Mouse (Mus musculus) right cerebral cortex, adult 2 months (tissue): Measurements from ENCODE around the gene Mthfr.

Source experiments
- DNase-seq, 2 experiments: peaks; one replicate each; pipeline ENCODE4 v3.0.0; 2021 to 2022; ENCODE audit warnings: low spot score in 2 of 2

The Mthfr gene

DNA sequence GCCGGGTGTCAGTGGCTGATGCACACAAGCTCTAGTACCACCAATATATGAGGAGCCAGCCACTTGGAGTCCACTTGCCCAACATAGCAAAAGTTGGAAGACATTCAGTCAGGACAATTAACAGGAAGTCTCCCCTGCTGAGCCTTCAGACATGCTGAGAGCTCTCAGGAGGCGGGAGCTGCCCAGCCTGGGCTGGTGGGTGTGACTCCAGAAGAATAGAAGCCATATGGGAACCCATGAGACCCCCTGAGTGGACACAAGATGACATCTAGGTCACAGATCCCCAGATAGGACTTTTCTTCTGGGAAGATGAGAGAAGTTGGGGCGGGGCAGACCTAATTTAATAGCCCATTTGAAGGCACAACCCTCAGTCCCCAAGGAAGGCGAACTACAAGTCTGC is 50.3 kb downstream of the Mthfr start:
- no peak for DNase-seq

DNA sequence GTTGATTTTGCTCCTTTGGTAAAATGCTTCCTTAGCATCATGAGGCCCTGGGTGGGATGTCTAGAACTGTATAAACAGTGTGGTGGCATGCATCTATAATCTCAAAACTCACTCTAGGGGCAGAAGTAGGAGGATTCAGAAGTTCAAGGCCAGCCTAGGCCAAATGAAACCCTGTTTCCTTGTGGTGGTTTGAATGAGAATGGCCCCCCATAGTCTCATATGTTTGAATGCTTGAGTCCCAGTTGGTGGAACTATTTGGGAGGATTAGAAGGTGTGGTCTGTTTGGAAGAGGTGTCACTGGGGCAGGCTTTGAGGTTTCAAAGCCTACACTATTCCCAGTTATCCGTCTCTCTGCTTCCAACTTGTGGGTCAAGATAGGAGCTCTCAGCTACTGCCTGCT is 52.3 kb downstream of the Mthfr start:
- DNase-seq = no peak

DNA sequence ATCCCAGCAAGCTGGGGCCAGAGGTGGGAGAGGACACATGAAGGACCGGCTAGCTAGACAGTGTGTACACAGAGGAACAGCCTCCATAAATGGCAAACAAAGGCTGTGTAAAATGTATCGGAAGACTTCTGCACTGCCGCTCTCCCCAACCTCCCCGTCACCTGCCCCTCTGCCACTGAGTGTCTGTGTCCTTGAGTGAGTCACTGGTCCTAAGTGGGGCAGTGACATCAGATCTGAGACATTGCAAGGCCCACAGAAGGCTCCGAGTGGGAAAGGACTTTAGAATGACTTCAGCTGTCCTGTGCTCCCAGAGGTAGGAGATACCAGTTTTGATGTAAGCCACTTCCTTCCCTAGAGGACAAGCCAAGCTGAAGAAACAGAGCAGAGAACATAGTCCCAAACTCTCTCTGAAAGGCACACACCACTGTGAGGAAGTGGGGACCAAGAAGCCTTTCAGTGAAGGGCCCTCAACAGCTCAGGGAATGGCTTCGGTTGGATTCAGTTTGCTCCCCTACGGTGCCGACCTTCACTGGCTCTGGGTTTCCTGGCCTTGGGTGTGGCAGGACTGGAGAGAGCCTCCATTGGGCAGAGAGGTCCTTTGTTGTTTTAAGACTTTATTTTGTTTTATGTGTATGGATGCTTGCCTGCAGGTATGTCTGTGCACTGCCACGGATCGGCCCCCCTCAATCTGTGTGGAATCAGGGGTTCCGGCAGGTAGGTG is 53.8 kb downstream of the Mthfr start:
- DNase-seq = no peak

DNA sequence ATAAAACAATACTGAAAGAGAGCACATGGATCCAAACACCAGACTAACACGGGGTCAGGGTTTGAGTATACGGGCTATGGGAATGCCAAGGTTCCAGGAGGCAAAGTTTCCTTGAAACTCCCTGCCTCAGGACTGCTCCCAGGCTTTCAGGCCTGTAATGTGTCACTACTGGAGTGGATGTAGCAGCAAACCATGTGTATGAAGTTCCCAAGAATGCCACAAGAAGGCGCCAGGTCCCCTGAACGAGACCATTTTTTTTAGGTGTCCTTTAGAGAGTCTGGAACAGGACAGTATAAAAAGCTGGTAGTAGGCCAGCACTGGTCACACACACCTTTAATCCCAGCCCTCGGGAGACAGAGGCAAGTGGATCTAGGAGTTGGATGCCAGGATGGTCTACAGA is 55.3 kb downstream of the Mthfr start:
- no peak for DNase-seq

DNA sequence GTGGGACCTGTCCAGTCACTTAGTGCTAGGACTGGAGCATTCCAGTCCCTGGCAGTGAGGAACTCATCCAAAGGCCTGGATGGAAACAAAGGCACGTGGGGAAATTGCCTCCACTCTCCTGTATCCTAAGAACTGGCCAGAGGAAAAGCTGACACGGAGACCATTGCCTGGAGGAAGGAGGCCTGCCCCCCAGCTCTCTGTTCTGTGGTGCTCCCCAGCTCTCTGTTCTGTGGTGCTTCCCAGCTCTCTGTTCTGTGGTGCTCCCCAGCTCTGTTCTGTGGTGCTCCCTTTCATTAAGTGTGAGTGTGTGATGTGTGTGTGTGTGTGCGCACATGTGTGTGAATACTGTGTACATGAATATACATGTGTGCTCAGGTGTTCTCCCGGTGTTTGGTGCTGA is 56.2 kb downstream of the Mthfr start:
- DNase-seq = no peak

DNA sequence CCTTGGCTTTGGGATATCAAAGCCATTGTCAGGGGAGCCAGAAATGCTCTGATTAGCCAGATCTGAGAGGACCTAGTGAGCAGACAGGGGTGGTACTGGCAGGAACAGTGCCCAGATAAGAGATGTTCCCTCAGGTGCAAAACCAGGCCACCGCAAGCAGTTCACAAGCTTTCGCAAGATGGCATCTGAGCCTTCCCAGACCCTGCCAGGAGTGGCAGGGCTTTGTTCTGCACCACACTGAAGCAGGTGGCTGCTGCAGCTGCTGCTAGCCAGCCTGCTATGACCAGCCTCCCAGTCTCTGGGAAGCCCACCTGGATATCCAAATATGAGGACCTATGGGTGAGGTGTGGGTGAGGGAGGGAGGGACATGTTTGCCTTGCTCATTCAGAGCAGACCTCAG is 59.1 kb downstream of the Mthfr start:
- no peak for DNase-seq

DNA sequence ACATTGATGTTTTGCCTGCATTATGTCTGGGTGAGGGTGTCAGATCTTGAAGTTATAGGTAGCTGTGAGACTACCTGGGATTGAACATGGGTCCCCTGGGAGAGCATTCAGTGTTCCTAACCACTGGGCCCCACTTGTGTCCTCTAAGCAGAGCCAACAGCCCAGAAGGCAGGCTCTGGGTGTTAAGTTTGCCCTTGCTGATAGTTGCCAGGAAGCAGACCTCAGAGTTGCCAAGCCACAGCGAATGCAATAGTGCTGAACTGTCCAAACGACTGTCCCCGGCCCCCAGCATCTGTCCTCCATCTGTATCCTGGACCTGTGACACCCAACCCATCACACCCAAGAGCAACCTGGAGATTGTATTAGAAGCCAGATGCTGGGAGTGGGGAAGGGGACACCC is 59.8 kb downstream of the Mthfr start:
- no peak for DNase-seq

DNA sequence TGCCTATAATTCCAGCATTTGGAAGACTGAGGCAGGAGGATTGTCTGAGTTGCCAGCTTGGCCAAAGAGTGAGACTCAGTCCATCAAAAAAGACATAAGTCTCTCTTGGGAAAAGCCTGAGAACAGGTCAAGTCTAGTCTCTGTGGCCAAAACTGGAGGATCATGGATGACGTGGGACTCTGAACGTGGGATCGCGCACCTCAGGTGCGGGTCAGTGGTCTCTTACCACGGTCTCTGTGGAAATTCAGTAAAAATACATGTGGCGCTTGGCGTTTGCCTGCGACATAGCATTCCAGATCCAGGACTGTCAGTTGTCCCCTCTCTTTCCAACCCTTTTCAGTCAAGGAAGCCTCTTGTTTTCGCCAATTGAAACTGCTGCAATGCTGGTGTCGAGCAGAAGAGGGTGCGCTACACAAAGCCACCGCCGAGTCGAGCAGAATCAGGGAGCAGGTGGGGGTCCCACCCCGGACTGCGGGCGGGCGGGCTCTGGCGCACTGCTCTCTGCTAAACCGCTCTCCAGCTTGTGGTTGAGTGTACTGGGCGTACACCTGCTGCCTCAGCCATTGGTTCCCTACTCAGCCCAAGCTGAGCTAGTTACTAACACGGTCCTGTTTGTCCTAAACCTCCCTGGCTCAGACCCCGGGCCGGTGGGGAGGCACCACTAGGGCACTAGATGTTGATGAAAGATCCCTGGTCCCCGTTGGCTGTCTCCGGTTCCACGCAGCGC is 63.1 kb downstream of the Mthfr start:
- DNase-seq = peak; percentile 79 to 82

DNA sequence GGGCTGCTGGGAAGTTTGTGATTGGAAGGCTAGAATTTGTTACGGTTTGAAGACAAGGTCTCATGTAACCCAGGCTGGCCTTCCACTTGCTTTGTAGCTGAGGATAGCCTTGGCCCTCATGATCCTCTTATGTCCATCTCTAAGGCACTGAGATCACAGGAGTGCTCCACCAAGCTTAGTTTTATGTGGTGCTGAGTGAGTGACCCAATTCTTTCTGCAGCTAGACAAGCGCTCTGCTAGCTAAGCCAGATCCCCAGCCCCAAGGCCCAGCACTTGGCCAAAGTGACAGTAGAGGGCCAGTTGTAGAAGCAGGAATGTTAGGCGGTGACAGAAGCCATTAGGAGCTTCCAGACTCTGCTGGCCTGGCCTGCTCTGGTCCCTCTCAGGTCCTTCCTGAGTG is 65.3 kb downstream of the Mthfr start:
- no peak for DNase-seq

DNA sequence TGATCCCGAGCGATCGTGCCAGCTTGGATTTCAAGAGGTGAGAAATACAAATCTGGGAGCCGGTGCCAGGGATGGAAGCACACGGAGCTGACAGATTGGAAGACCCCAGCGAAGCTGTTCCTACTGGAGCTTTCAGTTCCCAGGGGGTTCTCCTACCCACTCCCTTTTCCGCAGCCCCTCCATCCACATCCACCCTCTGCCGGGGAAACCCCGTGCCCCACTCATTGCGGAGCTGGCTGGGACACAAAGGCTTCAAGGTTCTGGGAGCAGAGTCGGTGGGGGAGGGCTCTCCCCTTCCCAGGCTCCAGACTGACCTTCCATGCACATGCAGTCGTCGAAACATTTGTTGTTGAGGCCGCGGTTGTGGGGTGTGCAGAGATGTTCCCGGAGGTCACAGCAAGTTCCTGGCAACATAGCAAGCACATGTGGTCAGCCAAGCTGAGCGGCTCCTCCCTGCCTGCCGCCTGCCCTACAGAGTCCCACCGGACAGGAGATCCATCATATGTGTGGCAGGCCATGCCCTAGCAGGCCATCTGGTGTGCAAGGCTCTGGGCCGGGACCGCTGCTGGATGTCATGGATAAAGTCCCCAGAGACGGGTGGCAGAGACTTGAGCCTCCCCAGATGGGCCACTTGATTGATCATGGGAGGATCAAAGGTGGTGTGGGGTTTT is 68.9 kb downstream of the Mthfr start:
- no peak for DNase-seq

DNA sequence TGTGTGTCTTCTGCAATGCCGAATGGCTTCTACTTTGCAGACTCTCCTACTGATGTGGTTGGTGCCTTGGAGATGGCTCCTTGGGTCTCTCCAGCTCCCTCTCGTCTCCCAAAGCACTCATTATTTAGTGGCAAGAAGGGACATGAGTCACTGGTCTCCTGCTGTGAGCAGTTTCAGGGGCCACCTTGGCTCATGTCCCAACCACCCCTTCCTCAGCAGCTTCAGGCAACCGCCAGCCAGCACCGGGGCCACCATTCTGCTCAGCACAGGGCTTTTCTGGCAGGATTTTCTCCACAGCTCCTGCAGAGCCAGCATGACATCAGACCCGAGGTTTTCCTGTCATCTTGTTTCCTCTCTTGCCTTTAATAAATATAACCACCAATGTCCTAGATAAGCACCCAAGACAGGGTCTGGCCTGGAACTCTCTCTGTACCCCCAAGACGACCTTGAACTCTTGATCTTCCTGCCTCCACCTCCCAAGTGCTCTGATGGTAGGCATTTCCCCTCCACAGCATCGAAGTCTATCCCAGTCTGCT is 69.8 kb downstream of the Mthfr start:
- DNase-seq = no peak
